Mouse (Mus musculus) intestine, embryonic 14.5 days (tissue): Measurements from ENCODE around the gene Gm49325. TPM values are rescaled to one million over a fixed set of nuclear protein-coding genes. Genes with fewer than 3 reads are reported as not detected.

ENCODE experiments used
- ATAC-seq: fragments of 200-750 bp; cut with Nextera tagmentation; replicated peaks from 2 replicates; pipeline ENCODE4 v1.8.0; 2017; ENCODE audit warnings: low read depth, moderate number of reproducible peaks, moderate TSS enrichment, moderate library complexity; ENCODE audit not compliant: low FRiP score, low TSS enrichment
- DNase-seq: peaks from one replicate; pipeline ENCODE4 v3.0.0-alpha.2; 2018; ENCODE audit warnings: low spot score
- H3K27ac ChIP-seq: fragments of 300-500 bp; sonication (generic); 2 replicates; pipeline ENCODE4 v1.5.1; 2014; ENCODE audit warnings: low read depth, mild to moderate bottlenecking, control low read depth
- H3K27me3 ChIP-seq: fragments of 300-500 bp; sonication (generic); replicated peaks from 2 replicates; pipeline ENCODE4 v1.6.1; 2014; ENCODE audit warnings: low read length, control low read depth; ENCODE audit not compliant: control insufficient read depth, insufficient read depth
- H3K36me3 ChIP-seq: fragments of 300-500 bp; sonication (generic); 2 replicates; pipeline ENCODE4 v1.6.1; 2014; ENCODE audit warnings: low read length, control low read depth; ENCODE audit not compliant: control insufficient read depth, insufficient read depth
- H3K4me1 ChIP-seq: fragments of 300-500 bp; sonication (generic); replicated peaks from 2 replicates; pipeline ENCODE4 v1.6.1; 2014; ENCODE audit warnings: low read length, control low read depth, mixed read lengths; ENCODE audit not compliant: control insufficient read depth, insufficient read depth
- H3K4me2 ChIP-seq: fragments of 300-500 bp; sonication (generic); 2 replicates; pipeline ENCODE4 v1.6.1; 2014; ENCODE audit warnings: low read length
- H3K4me3 ChIP-seq: fragments of 300-500 bp; sonication (generic); 2 replicates; pipeline ENCODE4 v1.5.1; 2014; ENCODE audit warnings: low read depth, low read length, control low read depth, mixed read lengths
- H3K9ac ChIP-seq: fragments of 300-500 bp; sonication (generic); 2 replicates; pipeline ENCODE4 v1.6.1; 2014; ENCODE audit warnings: mild to moderate bottlenecking, low read length
- H3K9me3 ChIP-seq: fragments of 300-500 bp; sonication (generic); 2 replicates; pipeline ENCODE4 v1.6.1; 2016; ENCODE audit warnings: low read length, control low read depth; ENCODE audit not compliant: control insufficient read depth
- WGBS: fragments of 180-500 bp; shearing (Covaris S2); extraction: QIAGEN DNeasy Blood & Tissue Kit; methylation state at CpG from one replicate; pipeline ENCODE4 v1.1.7; 2014; 5-methylcytosine and 5-hydroxymethylcytosine counted together
- polyA plus RNA-seq: library from polyadenylated mRNA; unstranded; fragments of >200 nt; fragmentation: Nextera tagmentation; extraction: Ambion mirVana; gene quantifications from 2 replicates; pipeline ENCODE4 v1.2.1, GENCODE M21; 2014

The Gm49325 gene
- polyA plus RNA-seq, 1 experiment from 2014 or later: 2.0 TPM

GRCm38 (mm10) chr10:77583795-77584422 lies 22.1 kb upstream of the Gm49325 start:
- Histone ChIP-seq H3K9ac (no peak overlapping the region), H3K36me3 (peaks cover 19% of the 10 kb centered on the region), H3K4me3 (no peak overlapping the region), H3K27ac (no peak overlapping the region), H3K4me2 (no peak overlapping the region), H3K4me1 (peaks cover 21% of the 10 kb centered on the region), H3K9me3 (no peaks in the 10 kb centered on the region), H3K27me3 (no peaks in the 10 kb centered on the region)
- no peak for DNase-seq
- 79% methylated on average over 10 of the region's 10 CpGs for WGBS
- no peak for ATAC-seq

GRCm38 (mm10) chr10:77586637-77587036 lies 19.4 kb upstream of the Gm49325 start:
- ATAC-seq: no peak
- no peak for DNase-seq

GRCm38 (mm10) chr10:77587091-77587775 lies 18.8 kb upstream of the Gm49325 start:
- Histone ChIP-seq H3K36me3 (peaks cover 48% of the 10 kb centered on the region), H3K27ac (no peak overlapping the region), H3K27me3 (no peaks in the 10 kb centered on the region), H3K9me3 (no peaks in the 10 kb centered on the region), H3K4me1 (peaks cover 16% of the 10 kb centered on the region; the same call in 1 of the 2 replicates), H3K4me2 (no peak overlapping the region), H3K9ac (no peak overlapping the region), H3K4me3 (no peak overlapping the region)
- DNase-seq (no peak), ATAC-seq (no peak)
- 61% methylated on average over 6 of the region's 6 CpGs for WGBS

More at GRCm38 (mm10) chr10:77586637-77587036, 19.4 kb upstream of the Gm49325 start:
- Histone ChIP-seq H3K36me3 (peaks cover 42% of the 10 kb centered on the region), H3K4me2 (no peak overlapping the region), H3K9me3 (no peaks in the 10 kb centered on the region), H3K4me3 (no peak overlapping the region), H3K27ac (no peak overlapping the region), H3K27me3 (no peaks in the 10 kb centered on the region), H3K4me1 (peaks cover 18% of the 10 kb centered on the region; the same call in 1 of the 2 replicates), H3K9ac (no peak overlapping the region)
- 78% methylated on average over 3 of the region's 3 CpGs for WGBS

- Histone ChIP-seq H3K4me2 (no peak overlapping the region), H3K27ac (no peak overlapping the region), H3K9me3 (no peaks in the 10 kb centered on the region), H3K36me3 (peaks cover 56% of the 10 kb centered on the region), H3K27me3 (no peaks in the 10 kb centered on the region), H3K4me3 (no peak overlapping the region), H3K4me1 (peaks cover 10% of the 10 kb centered on the region; the same call in 1 of the 2 replicates), H3K9ac (no peak overlapping the region)
- no peak for DNase-seq
- no peak for ATAC-seq
- 93% methylated on average over 2 of the region's 2 CpGs for WGBS
Observed at GRCm38 (mm10) chr10:77588036-77588435, 18.0 kb upstream of the Gm49325 start.

GRCm38 (mm10) chr10:77589117-77589516 lies 16.9 kb upstream of the Gm49325 start:
- ATAC-seq: no peak
- no peak overlapping the region for H3K4me2 ChIP-seq
- peak overlapping the region; percentile 12; the same call in 1 of the 2 replicates for H3K27ac ChIP-seq
- H3K9me3 ChIP-seq: no peaks in the 10 kb centered on the region
- no peak overlapping the region for H3K9ac ChIP-seq
- peaks cover 66% of the 10 kb centered on the region for H3K36me3 ChIP-seq
- H3K4me1 ChIP-seq: 0 out of 2 replicates have a peak, but pooled peaks cover 3% of the 10 kb centered on the region
- WGBS: 83% methylated on average over 7 of the region's 7 CpGs
- H3K27me3 ChIP-seq: no peaks in the 10 kb centered on the region
- H3K4me3 ChIP-seq: no peak overlapping the region
- DNase-seq: no peak

- H3K36me3 ChIP-seq: peaks cover 73% of the 10 kb centered on the region
- H3K4me1 ChIP-seq: 0 out of 2 replicates have a peak, but pooled peaks cover 3% of the 10 kb centered on the region
- 72% methylated on average over 8 of the region's 8 CpGs for WGBS
- ATAC-seq: no peak
- no peak for DNase-seq
- no peak overlapping the region for H3K4me3 ChIP-seq
- no peaks in the 10 kb centered on the region for H3K9me3 ChIP-seq
- peak overlapping the region; percentile 12; the same call in 1 of the 2 replicates for H3K27ac ChIP-seq
- H3K9ac ChIP-seq: no peak overlapping the region
- no peak overlapping the region for H3K4me2 ChIP-seq
- no peaks in the 10 kb centered on the region for H3K27me3 ChIP-seq
Observed at GRCm38 (mm10) chr10:77589749-77590148, 16.2 kb upstream of the Gm49325 start.

- no peaks in the 10 kb centered on the region for H3K27me3 ChIP-seq
- no peaks in the 10 kb centered on the region for H3K9me3 ChIP-seq
- WGBS: 40% methylated on average over 6 of the region's 6 CpGs
- no peak for DNase-seq
- 0 out of 2 replicates have a peak, but pooled peaks cover 3% of the 10 kb centered on the region for H3K4me1 ChIP-seq
- no peak overlapping the region for H3K4me3 ChIP-seq
- ATAC-seq: peak; percentile 48
- H3K9ac ChIP-seq: no peak overlapping the region
- no peak overlapping the region for H3K27ac ChIP-seq
- H3K36me3 ChIP-seq: peaks cover 83% of the 10 kb centered on the region
- no peak overlapping the region for H3K4me2 ChIP-seq
Observed at GRCm38 (mm10) chr10:77590812-77591211, 15.2 kb upstream of the Gm49325 start.

- whole genome bisulfite sequencing: 83% methylated on average over 6 of the region's 6 CpGs
- no peaks in the 10 kb centered on the region for H3K9me3 ChIP-seq
- 0 out of 2 replicates have a peak, but pooled peaks cover 3% of the 10 kb centered on the region for H3K4me1 ChIP-seq
- peaks cover 90% of the 10 kb centered on the region for H3K36me3 ChIP-seq
- H3K4me2 ChIP-seq: no peak overlapping the region
- no peak for DNase-seq
- no peak overlapping the region for H3K4me3 ChIP-seq
- no peaks in the 10 kb centered on the region for H3K27me3 ChIP-seq
- no peak for ATAC-seq
- no peak overlapping the region for H3K9ac ChIP-seq
- no peak overlapping the region for H3K27ac ChIP-seq
Observed at GRCm38 (mm10) chr10:77591546-77591945, 14.5 kb upstream of the Gm49325 start.
